Mouse (Mus musculus) brain, embryonic 18.5 days (tissue): ENCODE measurements at regions not wholly inside any gene's neighbourhood (a gene's known extent, or its start where the extent isn't known, plus 50 kb on each side); places are given as distances from the start of the nearest gene placed in this dataset.
A peak's percentile ranks its signal among the peaks of the same experiment; 100 is the strongest.

Experiments used
- DNase-seq: peaks from one replicate; pipeline ENCODE4 v3.0.0-alpha.2; 2012; ENCODE audit warnings: low read depth, low spot score

DNA sequence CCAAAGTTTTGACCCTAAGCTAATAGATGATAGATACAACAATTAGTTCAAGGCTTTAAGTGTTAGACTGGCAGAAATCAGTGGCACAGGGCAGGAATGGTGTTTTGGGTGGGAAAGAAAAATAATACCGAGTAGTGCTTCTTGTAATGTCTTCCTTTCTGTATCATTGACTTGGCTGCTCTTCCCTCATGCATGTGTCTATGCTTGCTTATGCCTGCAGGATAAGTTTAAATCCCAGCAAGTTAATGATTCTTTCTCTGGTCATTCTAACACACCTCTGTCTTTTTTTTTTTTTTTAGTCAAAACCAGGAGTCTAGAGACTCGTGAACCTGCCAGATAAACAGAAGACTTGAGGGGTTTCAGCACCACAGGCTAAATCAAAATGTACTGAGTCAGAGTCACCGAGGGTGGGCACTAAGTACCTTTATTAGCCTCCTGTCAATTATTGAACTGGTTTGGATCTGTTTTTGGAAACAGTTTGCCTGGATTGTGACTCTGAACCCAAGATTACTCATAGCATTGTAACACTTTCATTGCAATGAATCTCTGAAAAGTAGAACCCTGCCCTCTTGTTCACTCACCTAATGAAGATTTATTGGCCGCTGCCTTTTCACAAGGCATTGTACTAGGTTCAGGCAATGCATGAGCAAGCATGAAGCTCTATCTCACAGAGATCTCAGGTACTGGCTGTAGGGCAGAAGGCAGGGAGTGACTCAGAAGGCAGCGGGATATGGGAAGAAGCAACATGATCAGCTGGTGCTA is 374.8 kb upstream of the A1bg start:
- DNase-seq, result no peak

DNA sequence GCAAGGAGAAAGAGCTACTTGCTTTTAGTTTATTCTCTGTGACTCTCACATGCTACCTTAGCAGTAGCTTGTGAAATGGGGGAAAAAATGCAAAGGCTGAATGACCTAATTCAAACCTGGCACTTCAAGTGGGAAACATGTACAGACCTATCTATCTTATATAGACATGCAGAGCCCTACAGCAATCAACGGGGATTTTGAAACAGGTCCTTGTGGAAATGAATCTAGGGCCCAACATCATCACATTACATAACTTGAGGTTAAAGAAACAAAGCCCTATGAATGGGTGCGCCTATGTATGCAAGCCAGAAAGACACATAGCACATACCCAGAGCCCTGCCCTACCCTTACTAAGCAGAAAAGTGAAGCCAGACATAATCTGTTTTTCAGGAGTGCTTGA is 371.8 kb upstream of the A1bg start:
- no peak for DNase-seq

- DNase-seq, result no peak
These were observed 371.3 kb upstream of the A1bg start for GRCm38 (mm10) chr15:61294131-61294530.

GRCm38 (mm10) chr15:61268766-61269165 is 346.0 kb upstream of the A1bg start:
- no peak for DNase-seq

DNA sequence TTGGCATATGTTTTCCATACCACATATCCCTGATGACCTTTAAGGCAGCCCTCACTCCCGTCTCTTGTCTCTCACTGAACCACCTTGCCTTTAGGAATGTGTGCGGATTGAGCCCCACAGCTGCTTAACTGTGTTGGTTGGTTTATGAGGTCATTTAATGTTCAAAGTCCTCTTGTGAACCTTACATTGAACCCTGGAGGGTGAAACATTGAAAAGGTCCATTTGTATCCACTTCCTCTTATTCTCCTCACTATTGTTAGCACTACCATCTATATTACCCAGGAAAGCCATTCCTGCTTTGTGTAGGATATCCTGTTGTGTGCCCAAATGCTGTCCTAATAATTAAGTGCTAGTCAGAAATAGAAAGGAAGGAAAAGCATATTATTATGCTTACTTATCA is 336.2 kb upstream of the A1bg start:
- no peak for DNase-seq

GRCm38 (mm10) chr15:61244511-61244910 is 321.7 kb upstream of the A1bg start:
- DNase-seq, result no peak

DNA sequence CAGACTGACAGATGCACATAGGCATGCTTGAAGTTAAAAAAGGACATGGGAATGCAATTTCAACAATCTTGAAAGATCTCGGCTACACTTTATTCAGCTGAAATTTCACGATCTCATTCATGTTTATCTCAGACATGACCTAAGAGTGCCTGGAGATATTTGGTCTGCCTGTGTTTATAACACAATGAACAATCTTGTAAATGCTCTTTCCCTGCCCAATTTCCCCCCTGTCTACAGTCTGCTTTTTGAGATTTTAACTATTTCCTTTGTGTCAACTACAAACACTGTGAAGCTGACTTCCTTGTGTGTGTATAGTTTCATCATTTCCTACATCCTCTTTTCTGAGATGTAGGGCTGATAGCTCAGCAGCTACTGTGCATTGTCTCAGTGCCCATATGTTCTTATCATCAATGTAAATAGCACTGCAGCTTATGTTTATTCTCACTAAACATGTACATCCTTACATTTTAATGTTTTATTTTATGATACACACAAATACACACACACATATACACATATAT is 319.4 kb upstream of the A1bg start:
- DNase-seq, result no peak

- DNase-seq, result no peak
These were observed 318.9 kb upstream of the A1bg start for GRCm38 (mm10) chr15:61241741-61242140.

DNA sequence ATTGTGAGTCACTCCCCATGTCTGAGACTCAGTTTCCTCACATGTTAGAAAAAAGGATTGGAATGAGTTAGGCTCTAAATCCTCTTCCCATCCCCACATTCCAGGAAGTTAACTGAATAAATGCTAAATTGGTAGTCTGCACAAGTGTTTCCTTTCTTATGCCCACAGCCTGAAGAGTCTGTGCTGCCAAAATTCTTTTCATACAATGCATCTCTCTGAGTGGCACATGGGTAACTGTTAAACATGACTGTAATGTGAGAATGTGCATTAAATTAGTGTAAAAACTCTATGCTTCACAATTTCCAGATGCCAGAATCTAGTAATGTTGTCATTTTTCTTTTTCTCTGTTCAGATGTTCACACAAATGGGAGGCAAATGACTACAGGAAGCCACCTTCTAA is 317.5 kb upstream of the A1bg start:
- no peak for DNase-seq

GRCm38 (mm10) chr15:61239414-61239813 is 316.6 kb upstream of the A1bg start:
- no peak for DNase-seq

- DNase-seq, result no peak
These were observed 316.2 kb upstream of the A1bg start for GRCm38 (mm10) chr15:61238996-61239395.

DNA sequence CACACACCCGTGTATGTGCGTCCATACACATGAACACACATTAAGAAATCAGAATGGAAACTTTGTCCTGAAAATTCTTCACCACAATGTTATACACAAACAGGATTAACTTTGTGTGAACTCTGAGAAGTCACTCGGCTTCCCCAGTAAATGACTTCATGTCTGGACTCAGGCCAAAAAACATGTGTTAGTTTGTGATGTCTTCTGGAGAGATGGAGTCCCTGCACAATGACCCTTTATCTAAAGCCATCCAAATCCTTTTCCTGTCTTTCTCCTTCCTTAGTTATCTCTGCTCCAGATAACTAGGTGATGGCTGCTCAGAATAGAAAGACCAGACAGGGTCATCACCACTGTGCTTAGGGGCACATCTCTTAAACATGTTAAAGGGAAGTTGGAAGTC is 306.8 kb upstream of the A1bg start:
- DNase-seq, result no peak

GRCm38 (mm10) chr15:61222923-61223322 is 300.1 kb upstream of the A1bg start:
- DNase-seq, result no peak

GRCm38 (mm10) chr15:61210161-61210560 is 287.3 kb upstream of the A1bg start:
- DNase-seq, result no peak

- DNase-seq, result no peak
These were observed 267.2 kb upstream of the A1bg start for GRCm38 (mm10) chr15:61189981-61190380.

DNA sequence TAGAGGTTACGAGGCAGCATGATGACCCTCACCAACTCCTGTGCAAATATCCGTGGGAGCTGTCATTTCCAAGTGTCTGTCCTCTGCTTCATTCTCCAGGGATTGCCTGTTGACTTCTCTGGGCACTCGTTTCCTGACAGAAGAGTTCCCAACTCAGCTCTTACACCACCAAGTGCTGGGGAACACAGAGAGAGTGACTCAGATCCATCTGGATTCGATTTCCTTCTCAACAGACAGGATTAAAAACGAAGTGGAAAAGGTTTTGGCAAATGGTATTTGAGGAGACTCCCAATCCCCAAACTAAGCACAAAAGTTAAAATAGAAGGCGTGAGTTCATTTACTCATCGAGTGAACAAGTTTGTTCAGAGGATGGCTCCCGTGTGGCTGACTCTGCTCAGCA is 266.7 kb upstream of the A1bg start:
- DNase-seq, result no peak

GRCm38 (mm10) chr15:61184597-61184963 is 261.8 kb upstream of the A1bg start:
- no peak for DNase-seq

- DNase-seq, result no peak
These were observed 261.2 kb upstream of the A1bg start for GRCm38 (mm10) chr15:61183751-61184596.

DNA sequence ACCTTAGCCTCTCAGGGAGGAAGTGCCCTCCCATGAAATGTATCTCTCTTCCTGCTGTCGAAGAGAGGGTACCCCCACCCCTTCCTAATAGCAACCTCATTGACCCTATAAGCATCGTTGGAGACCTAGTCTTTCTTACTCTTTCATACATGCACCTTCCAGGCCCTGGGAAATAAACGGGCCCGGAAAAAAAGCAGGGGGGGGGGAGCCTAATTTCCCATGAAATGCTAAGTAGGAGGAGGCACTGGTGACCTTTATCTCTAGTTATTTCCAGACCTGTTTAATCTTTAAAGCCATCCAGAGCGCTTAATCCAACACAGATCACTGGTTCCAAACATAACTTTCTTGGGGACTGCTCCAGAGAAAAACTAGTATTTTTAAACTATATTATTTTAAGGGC is 260.5 kb upstream of the A1bg start:
- DNase-seq, result no peak

GRCm38 (mm10) chr15:61168842-61169416 is 246.1 kb upstream of the A1bg start:
- DNase-seq, result no peak

DNA sequence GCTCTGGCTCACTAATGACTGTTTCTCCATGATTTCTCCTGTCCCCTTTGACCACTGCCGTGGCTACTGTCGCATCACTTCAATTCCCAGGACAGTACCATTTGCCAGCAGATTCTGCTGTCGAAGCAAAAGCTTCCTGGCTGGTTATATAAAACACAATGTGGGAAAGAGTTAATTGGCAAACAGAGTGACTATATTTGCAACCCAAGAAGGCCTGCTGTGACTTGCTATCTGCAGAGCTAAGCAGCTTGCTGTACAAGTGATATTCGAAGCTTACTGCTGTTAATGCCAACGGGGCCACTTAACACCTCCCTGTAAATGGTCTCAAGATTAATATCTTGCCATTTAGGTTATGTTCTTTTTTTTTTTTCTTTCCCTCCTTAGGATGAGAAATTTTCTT is 242.2 kb upstream of the A1bg start:
- DNase-seq, result peak; percentile 10

GRCm38 (mm10) chr15:61161397-61161796 is 238.6 kb upstream of the A1bg start:
- DNase-seq, result no peak

GRCm38 (mm10) chr15:61160666-61161065 is 237.9 kb upstream of the A1bg start:
- DNase-seq, result no peak
